Mouse (Mus musculus): ENCODE data around the gene Krt15.

The Krt15 gene

GRCm38 (mm10) chr11:100135731-100136130, at the start of gene Krt15:
Krt15 (minus strand) TSS chr11:100135928.
- in situ Hi-C loops (cut with MboI; ENCODE audit: low sequenced_read_pairs) = no loop called here

- in situ Hi-C loops (cut with MboI; ENCODE audit: low sequenced_read_pairs) = loop anchor here (25.0 kb wide), 1 partner anchor 106 kb away; no protein-coding TSS in a partner anchor
Measured at GRCm38 (mm10) chr11:100181725-100182124, 46.0 kb upstream of the Krt15 start.

- in situ Hi-C loops (cut with MboI; ENCODE audit: low sequenced_read_pairs) = loop anchor here (25.0 kb wide), 1 partner anchor 108 kb away; no protein-coding TSS in a partner anchor
Measured at GRCm38 (mm10) chr11:100179260-100179659, 43.5 kb upstream of the Krt15 start.

- in situ Hi-C loops (cut with MboI; ENCODE audit: low sequenced_read_pairs) = loop anchor here (25.0 kb wide), 1 partner anchor 109 kb away; no protein-coding TSS in a partner anchor
Measured at GRCm38 (mm10) chr11:100178307-100178706, 42.6 kb upstream of the Krt15 start.

DNA sequence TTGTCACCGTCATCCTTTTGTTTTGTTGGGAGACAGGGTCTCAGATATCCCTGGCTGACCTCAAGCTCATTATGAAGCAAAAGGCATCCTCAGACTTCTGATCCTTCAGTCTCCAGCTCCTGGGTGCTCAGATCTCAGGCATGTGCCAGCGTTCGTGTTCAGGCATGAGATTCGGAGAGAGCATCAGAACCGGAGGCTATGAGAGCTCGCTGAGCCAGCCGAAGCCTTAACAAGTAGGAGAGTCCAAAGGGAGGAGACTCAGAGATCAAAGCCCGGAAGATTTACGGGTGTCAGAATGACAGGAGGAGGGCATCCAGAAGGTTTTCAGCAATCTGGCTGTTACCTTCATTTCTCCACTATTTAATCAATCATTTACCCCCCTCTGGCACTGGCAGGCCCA, 41.1 kb upstream of the Krt15 start:
- in situ Hi-C loops (cut with MboI; ENCODE audit: low sequenced_read_pairs) = loop anchor here (25.0 kb wide), 1 partner anchor 111 kb away; no protein-coding TSS in a partner anchor

DNA sequence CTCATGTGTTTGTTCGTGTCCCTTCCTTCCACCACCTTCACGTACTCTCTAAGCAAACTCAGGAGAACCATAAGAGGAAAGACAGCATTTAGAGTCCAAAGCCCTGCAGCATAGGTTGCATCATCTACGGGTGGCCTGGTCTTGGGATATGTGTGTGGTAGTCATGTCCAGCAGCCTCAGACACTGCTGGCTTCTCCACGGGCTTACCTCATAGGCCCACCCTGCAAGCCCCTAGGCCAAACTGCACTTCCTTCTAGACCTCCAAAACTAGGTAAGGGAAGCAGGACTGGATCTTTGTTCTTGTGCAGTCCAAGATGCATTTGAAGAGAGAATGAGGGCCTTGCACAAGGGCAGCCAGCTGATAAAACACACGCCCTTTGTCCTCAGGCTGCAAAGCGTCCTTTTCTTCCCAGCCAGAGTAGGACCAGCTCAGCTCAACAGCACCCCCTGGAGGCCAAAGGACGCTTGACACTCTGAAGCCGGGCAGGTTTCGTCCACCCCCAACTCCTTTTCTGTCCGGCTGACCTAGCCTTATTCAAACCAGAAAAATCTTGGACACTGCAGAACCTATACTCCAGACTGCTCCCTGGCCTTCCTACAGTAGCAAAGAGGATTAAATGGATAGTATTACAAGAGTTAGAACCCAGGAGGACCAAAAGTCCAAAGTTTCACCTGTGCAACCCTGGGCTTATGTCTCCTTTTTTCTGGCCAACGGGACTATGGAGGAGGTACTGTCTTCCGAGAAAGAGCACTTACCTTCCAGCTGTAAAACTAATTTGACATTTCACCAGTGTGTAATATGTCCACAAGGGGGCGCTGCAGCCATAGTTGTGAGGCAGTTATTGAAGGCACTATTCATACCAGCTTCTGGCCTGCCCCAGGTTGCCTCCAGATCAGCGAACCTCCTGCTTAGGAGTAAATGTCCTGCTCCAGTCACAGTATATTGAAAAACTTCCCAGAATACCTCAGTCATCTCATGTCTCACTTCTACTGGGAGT, 33.3 kb upstream of the Krt15 start:
- in situ Hi-C loops (cut with MboI; ENCODE audit: low sequenced_read_pairs) = no loop called here

GRCm38 (mm10) chr11:100168071-100168470, 32.3 kb upstream of the Krt15 start:
- in situ Hi-C loops (cut with MboI; ENCODE audit: low sequenced_read_pairs) = no loop called here

GRCm38 (mm10) chr11:100164392-100164791, 28.7 kb upstream of the Krt15 start:
- in situ Hi-C loops (cut with MboI; ENCODE audit: low sequenced_read_pairs) = no loop called here

GRCm38 (mm10) chr11:100157908-100158477, 22.3 kb upstream of the Krt15 start:
- in situ Hi-C loops (cut with MboI; ENCODE audit: low sequenced_read_pairs) = no loop called here

DNA sequence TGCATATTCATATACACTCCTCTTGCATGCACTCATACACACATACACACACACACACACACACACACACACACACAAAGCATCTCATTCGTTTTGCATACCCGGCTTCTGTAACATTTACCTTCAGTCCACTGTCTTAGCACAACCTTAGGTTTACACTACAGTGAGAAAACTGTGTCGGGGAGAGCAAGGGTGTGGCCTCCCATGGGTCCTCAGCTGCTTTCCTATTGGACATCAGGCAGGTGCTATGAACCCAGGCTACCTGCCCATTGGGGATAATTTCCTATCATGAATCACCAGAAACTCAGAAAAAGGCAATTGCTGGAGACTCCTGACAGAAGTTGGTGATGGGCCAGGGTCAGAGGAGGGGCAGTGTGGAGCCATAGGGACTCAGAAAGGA, 21.6 kb upstream of the Krt15 start:
- in situ Hi-C loops (cut with MboI; ENCODE audit: low sequenced_read_pairs) = no loop called here

DNA sequence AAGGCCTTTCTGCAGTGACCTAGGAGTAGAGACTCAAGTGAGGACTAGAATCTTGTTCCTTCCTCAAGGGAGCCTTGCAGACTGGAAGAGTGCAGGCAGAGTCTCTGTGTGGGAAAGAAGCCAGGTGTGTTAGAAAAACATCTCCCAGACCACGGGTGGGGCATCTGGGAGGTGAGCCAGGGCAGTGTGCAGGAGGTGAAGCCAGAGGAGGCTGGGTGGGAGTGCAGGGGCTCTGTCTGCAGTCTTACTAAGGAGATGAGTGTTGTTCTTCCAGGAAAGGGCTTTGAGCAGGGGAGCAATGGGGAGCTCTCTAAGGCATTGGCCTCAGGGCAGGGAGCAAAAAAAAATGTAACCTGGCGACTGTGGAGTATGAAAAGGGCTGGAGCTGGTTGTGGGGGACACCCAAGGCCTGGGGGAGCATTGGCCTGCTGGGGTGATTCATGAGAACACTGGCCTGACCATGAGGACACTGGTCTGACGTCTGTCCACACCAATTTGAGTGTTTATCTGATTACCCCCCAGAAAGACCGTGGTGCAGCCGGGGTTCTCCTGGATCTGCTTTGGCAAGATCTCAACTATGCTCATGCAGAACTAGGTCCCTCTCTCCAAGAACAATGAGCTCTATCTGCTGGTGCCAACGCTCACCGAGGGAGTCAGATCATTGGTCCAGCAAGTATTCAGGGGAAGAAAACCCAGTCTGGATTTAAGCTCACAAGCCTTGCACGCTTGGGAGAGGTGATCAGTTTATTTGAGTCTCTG, 19.9 kb upstream of the Krt15 start:
- in situ Hi-C loops (cut with MboI; ENCODE audit: low sequenced_read_pairs) = no loop called here

DNA sequence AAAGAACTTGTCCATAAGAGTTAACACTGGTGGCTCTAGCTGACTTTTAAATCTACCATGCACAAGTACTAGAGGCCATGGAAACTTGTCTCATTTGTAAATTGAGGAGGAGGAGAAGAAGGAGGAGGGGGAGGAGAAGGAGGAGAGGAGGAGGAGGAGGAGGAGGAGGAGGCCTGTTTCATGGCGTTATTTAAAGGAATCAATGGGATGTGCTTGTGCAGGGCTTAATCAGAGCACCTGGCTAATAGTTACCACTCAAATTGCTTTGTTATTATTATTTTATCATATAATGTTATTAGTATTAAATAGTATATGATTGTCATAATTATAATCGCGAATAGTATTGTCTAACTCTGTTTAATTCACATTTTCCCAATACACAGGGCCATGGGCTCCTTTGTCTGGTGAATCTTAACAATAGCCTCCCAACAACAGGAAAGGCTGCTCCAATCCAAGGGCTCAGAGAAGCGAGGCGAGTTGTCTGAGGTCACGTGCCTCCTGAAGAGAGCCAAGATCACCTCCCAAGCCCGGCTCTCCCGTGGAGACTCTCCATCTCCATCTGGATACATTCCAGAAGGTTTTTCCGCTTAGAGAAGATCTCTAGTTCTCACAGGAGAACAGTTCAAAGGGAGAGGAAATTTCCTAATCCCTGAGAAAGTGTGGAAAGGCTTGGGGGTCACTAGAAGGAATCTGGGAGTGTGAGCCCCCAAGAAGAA, 13.0 kb upstream of the Krt15 start, which contains the start of gene Krt19:
Gene Krt19 (minus strand): TSS at position 51 of the 716 bp plus-strand sequence.
- in situ Hi-C loops (cut with MboI; ENCODE audit: low sequenced_read_pairs) = no loop called here

DNA sequence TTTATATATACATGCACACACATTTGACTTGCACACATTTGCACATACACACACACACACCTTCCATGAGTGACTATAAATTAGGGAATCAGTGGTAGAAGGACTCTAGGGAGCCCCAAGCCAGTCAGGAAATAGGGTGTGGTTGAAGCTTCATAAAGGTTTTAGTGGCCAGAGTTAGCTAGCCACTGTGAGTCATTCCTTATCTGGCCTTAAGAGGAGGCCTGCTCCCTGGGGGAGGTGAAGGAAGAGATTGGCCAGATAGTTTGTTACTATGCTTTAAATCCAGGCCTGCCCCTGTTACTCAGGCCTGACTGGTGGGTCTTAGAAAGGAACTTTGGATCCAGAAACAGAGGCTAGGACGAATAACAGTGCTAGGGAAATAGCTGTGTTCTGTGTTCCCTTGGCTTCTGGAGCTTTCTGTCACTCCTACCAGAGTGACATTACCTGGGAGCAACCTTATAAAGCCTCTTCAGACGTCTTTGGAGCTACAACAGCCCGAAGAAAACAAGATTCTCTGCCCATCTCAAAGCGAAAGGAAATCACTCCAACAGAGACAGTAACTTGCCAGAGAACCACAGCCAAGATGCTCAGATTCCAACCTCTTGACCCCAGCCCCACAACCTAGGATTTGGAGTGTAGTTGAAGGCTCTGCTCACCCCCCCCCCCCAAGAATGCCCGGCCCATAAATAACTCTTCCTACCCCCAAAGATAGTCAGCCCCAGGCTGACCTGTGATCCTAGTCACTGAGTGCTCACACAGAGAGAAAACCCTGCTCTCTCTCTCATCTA, 12.0 kb upstream of the Krt15 start:
- in situ Hi-C loops (cut with MboI; ENCODE audit: low sequenced_read_pairs) = no loop called here

DNA sequence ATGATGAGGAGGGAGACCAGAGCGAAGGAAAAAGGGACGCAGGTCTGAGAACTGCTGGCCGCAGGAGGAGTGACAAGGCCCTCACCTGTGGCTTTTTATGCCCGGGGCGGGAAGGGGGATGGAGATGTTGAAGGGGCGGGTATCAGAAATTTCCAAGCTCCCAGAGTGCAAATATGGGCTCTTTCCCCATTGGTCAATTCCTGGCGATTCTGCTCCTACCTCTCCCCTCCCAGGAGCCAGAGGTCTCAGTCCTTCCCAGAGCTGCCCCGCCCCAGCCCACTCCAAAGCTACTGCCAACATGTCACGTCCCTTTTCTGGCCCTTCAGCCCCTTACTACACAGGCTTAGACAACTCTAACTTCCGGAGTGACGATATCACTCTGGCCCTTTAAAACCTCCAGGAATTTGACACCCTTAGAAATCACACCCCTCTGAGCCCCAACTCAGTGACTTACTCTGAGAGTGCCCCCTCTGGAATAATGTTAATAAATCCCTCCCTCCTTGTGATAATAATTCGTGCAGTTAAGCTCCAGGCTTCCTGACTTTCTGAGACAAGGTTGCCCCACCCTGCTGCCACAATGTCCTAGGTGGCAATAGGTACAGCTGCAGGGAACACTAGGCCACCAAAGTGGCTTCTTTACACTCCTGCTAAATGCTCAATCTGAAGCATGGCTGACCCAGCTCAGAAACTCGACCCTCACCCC, 10.3 kb upstream of the Krt15 start:
- in situ Hi-C loops (cut with MboI; ENCODE audit: low sequenced_read_pairs) = no loop called here

DNA sequence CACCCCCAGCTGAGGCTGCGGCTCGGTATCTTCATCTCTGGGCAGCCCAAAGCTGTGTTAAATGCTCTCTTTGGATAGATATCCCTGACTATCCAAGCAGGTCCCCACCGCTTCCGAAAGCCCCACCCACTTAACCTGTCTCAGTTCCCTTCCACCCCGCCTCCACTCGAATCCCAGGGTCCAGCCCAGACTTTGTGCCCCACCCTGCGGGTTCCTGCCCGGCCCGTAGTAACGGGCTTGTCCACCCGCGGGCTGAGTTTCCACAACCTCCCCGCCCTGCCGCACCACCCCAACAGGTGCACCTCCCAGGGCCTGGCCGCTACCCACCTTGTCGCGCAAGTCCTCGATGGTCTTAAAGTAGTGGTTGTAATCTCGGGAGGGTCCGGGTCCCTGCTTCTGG, 9.4 kb upstream of the Krt15 start:
- in situ Hi-C loops (cut with MboI; ENCODE audit: low sequenced_read_pairs) = no loop called here

DNA sequence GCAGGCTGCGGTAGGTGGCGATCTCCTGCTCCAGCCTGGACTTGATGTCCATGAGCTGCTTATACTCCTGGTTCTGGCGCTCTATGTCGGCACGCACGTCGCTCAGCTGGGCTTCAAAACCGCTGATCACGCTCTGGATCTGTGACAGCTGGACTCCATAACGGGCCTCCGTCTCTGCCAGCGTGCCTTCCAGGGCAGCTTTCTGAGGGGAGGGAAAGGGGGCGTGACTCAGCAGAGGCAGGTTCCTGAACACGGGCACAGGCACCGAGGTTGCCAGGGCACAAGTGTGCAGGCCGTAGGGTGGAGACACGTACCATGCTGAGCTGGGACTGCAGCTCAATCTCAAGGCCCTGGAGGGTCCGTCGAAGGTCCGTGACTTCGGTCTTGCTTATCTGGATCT, 5.2 kb upstream of the Krt15 start:
- in situ Hi-C loops (cut with MboI; ENCODE audit: low sequenced_read_pairs) = no loop called here

- in situ Hi-C loops (cut with MboI; ENCODE audit: low sequenced_read_pairs) = no loop called here
Measured at GRCm38 (mm10) chr11:100139391-100139790, 3.7 kb upstream of the Krt15 start.

DNA sequence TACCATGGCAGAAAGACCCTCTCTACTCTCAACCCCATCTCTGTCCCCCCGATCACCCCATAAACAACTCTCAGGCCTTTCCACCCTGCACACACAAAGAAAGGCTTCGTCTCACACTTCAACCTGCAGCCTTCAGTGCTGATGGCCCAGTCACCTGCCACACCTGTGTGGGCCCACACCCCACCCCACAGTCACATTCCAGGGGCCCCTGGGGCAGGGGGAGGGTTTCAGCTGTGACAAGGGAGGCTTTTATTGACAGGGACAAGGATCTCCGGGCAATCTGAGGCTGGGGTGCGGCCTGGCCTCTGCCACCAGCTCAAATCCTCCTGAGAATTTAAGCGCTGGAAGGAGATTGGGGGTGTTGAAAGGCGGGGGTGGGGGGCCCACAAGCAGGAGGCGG, 3.1 kb upstream of the Krt15 start:
- in situ Hi-C loops (cut with MboI; ENCODE audit: low sequenced_read_pairs) = no loop called here

DNA sequence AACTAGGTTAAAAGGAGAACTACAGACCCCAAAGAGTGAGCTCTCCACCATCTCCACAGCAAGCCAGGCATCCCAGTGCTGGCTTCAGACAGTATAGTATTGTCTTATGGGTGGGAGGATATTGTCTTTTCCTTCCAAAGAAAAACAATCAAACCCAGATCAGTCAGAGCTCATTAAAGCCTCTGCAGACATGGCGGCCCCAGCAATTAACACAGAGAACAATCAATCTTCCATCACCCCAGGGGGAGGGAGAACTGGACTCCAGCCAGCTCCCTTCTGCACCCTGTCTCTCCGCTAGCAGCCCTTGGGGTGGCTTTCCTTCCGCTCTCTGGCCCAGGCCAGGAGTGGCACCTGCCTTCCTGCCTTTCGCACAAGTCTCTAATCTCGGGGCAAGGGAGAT, 2.0 kb upstream of the Krt15 start:
- in situ Hi-C loops (cut with MboI; ENCODE audit: low sequenced_read_pairs) = no loop called here
